Mouse (Mus musculus): ENCODE data around the gene Atp6v1g2.
"Not testable (repeated sequence)": the region's sequence is repeated elsewhere in the genome, so short reads cannot be mapped to it uniquely, and the experiment has no call there.

The Atp6v1g2 gene

GRCm38 (mm10) chr17:35202442-35202841 is 31.0 kb upstream of the Atp6v1g2 start:
- no peak for DNase-seq (ENCODE audit: extremely low spot score, low spot score)

- no peak for DNase-seq (ENCODE audit: extremely low spot score, low spot score)
Observed at GRCm38 (mm10) chr17:35204494-35205379, 28.7 kb upstream of the Atp6v1g2 start, which contains the start of gene Lta. TSS of gene Lta (minus strand) at chr17:35205351.

- no peak for DNase-seq (ENCODE audit: extremely low spot score, low spot score)
Observed at GRCm38 (mm10) chr17:35205380-35205769, 28.1 kb upstream of the Atp6v1g2 start.

GRCm38 (mm10) chr17:35209785-35210535 is 23.5 kb upstream of the Atp6v1g2 start:
- DNase-seq (ENCODE audit: extremely low spot score, low spot score), result no peak

- no peak for DNase-seq (ENCODE audit: extremely low spot score, low spot score)
Observed at GRCm38 (mm10) chr17:35210593-35210992, 22.9 kb upstream of the Atp6v1g2 start.

GRCm38 (mm10) chr17:35213071-35213470 is 20.4 kb upstream of the Atp6v1g2 start:
- DNase-seq (ENCODE audit: extremely low spot score, low spot score), result no peak

GRCm38 (mm10) chr17:35218516-35219193 is 14.8 kb upstream of the Atp6v1g2 start:
- DNase-seq (ENCODE audit: extremely low spot score, low spot score), result no peak

- no peak for DNase-seq (ENCODE audit: extremely low spot score, low spot score)
Observed at GRCm38 (mm10) chr17:35219601-35220041, 13.8 kb upstream of the Atp6v1g2 start.

GRCm38 (mm10) chr17:35220156-35220952 is 13.1 kb upstream of the Atp6v1g2 start, which contains the start of gene Gm16181:
TSS of gene Gm16181 (plus strand) at chr17:35220834.
- DNase-seq (ENCODE audit: extremely low spot score, low spot score), result no peak

GRCm38 (mm10) chr17:35222299-35222698 is 11.2 kb upstream of the Atp6v1g2 start:
- no peak for DNase-seq (ENCODE audit: extremely low spot score, low spot score)

- DNase-seq (ENCODE audit: extremely low spot score, low spot score), result no peak
Observed at GRCm38 (mm10) chr17:35224641-35225040, 8.8 kb upstream of the Atp6v1g2 start.

GRCm38 (mm10) chr17:35225456-35225855 is 8.0 kb upstream of the Atp6v1g2 start:
- no peak for DNase-seq (ENCODE audit: extremely low spot score, low spot score)

- DNase-seq (ENCODE audit: extremely low spot score, low spot score), result no peak
Observed at GRCm38 (mm10) chr17:35226561-35227046, 6.9 kb upstream of the Atp6v1g2 start.

GRCm38 (mm10) chr17:35231022-35231421 is 2.4 kb upstream of the Atp6v1g2 start:
- no peak for DNase-seq (ENCODE audit: extremely low spot score, low spot score)

- peak; percentile 88 for DNase-seq (ENCODE audit: extremely low spot score, low spot score)
Observed at GRCm38 (mm10) chr17:35232043-35232442, 1.4 kb upstream of the Atp6v1g2 start.

GRCm38 (mm10) chr17:35232659-35233058 is 801 bp upstream of the Atp6v1g2 start:
- no peak for DNase-seq (ENCODE audit: extremely low spot score, low spot score)

- not testable (repeated sequence) for DNase-seq (ENCODE audit: extremely low spot score, low spot score)
Observed at GRCm38 (mm10) chr17:35234090-35234489, 630 bp downstream of the Atp6v1g2 start.

- peak; percentile 71 for DNase-seq (ENCODE audit: extremely low spot score, low spot score)
Observed at GRCm38 (mm10) chr17:35234903-35235302, 1.4 kb downstream of the Atp6v1g2 start.

GRCm38 (mm10) chr17:35235614-35236389 is 2.3 kb downstream of the Atp6v1g2 start, which contains the start of gene Nfkbil1:
TSS of gene Nfkbil1 (minus strand) at chr17:35235792.
- peak; percentile 84 for DNase-seq (ENCODE audit: extremely low spot score, low spot score)

- DNase-seq (ENCODE audit: extremely low spot score, low spot score), result peak; percentile 100
Observed at GRCm38 (mm10) chr17:35236390-35236746, 2.9 kb downstream of the Atp6v1g2 start.
